In the genomic region with DNA sequence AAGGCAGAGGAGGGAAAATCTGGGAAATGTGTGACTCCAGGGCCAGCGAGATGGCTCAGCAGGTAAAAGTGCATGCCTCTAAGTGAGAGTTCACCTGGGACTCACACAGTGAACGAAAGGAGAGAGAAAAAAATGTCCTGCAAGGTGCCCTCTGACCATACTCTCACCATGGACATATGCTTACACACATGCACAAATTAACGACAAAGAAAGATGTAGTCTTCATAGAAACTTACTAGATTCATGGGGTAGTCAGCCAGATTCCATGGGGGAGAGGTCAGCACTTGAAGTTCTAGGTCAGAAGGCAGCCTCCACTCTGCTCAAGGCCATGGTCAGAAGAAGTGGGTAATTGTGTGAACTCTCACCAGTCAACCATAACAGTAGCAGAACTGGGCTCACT, we compare ENCODE assay signal across 22 mouse cellular contexts. TPM values are rescaled to one million over a fixed set of nuclear protein-coding genes. Genes with fewer than 3 reads are reported as not detected.
DNase-seq lines count a peak whose midpoint lies in the region.
"Had no signal": no experiment of that assay in that cellular context is flagged by ENCODE, and none has a peak within 500 bp of the region (broad histone marks: within the 10 kb centered on the region; RNA-seq: fewer than 3 reads in every experiment).

No protein-coding gene starts in this region.

- peak; percentile 42 to 65 for DNase-seq in adrenal gland, adult (ENCODE audit: inconsistent age in 2 of 2, low spot score in 1 of 2)
- no peak for DNase-seq in adrenal gland, adult 18-20 months (ENCODE audit: low spot score in 2 of 2)
- peak; percentile 34 for DNase-seq in adrenal gland, adult 2 months
- no peak for DNase-seq in adrenal gland, postnatal 25 days
- DNase-seq in adipocyte (ENCODE audit: low spot score), result peak; percentile 54
- no peak for DNase-seq in lung, postnatal 25 days (ENCODE audit: low spot score)
- DNase-seq: adrenal gland, adult 8-10 months; adrenal gland, postnatal 10 days; adrenal gland, postnatal 14 days; B cell, adult 2 months; cerebellum, adult 11 months; cerebellum, adult 11-12 months; cerebellum, adult 18-20 months; cerebellum, adult 2 months; cerebellum, adult 8-10 months; cerebellum, adult 9-10 months; cerebellum, adult 9-11 months; cerebellum, postnatal 10 days had no signal

RNA-seq across cellular contexts. Expression of a gene that starts 2.2 kb away (rescaled TPM):
- total RNA-seq in adrenal gland, adult 18-20 months (2021), result 10 to 100 TPM in 1 of 2 experiments, 1 to 10 TPM in 1; 5.1 to 16.4 TPM
- total RNA-seq in adrenal gland, adult 2 months (2021), result 10 to 100 TPM in 1 of 2 experiments, 1 to 10 TPM in 1; 8.4 to 25.0 TPM
- polyA plus RNA-seq in adrenal gland, adult 2 months (2012; rRNA removed), result 1.1 and 2.0 TPM in 2 replicates
- total RNA-seq in adrenal gland, postnatal 25 days (2021), result 20.7 and 27.5 TPM in 2 replicates
- total RNA-seq: G1E had no signal
- polyA plus RNA-seq: G1E had no signal

RNA-seq across cellular contexts. Expression of a gene that starts 40.2 kb away (rescaled TPM):
- total RNA-seq in adrenal gland, adult 18-20 months (2021), result 10 to 100 TPM; 30.8 to 54.7 TPM
- total RNA-seq in adrenal gland, adult 2 months (2021), result 10 to 100 TPM; 50.1 to 54.4 TPM
- polyA plus RNA-seq in adrenal gland, adult 2 months (2012; rRNA removed), result 11.6 and 13.6 TPM in 2 replicates
- 67.2 and 88.7 TPM in 2 replicates for total RNA-seq in adrenal gland, postnatal 25 days (2021)

RNA-seq across cellular contexts. Expression of a gene that starts 53.4 kb away (rescaled TPM):
- total RNA-seq in adrenal gland, adult 18-20 months (2021), result 10 to 100 TPM in 1 of 2 experiments, not detected in 1; 14.6 TPM
- 1 to 10 TPM in 1 of 2 experiments, under 1 TPM in 1; 0.21 to 4.7 TPM for total RNA-seq in adrenal gland, adult 2 months (2021)
- 19.0 and 37.5 TPM in 2 replicates for polyA plus RNA-seq in adrenal gland, adult 2 months (2012; rRNA removed)
- 5.6 and 7.4 TPM in 2 replicates for total RNA-seq in adrenal gland, postnatal 25 days (2021)
- total RNA-seq: ES-E14, MEL had no signal
- polyA plus RNA-seq: CD4-positive, CD25-positive, alpha-beta regulatory T cell, adult 4 months; G1E had no signal

Comparison
In these comparisons a context has a peak if more than half of its experiments do, and no peak if none do; other contexts are left out.
1. DNase-seq: peak in adrenal gland, adult (2 of 2), adrenal gland, adult 2 months (single experiment) and adipocyte (single experiment); none in adrenal gland, adult 18-20 months (0 of 2), adrenal gland, postnatal 25 days (single experiment) and lung, postnatal 25 days (single experiment).